Mouse (Mus musculus): ENCODE data around the gene Tns3. TPM values are rescaled to one million over a fixed set of nuclear protein-coding genes. Genes with fewer than 3 reads are reported as not detected.

Gene Tns3
- polyA plus RNA-seq, 1 experiment from 2014 or later = 58.1 TPM

DNA sequence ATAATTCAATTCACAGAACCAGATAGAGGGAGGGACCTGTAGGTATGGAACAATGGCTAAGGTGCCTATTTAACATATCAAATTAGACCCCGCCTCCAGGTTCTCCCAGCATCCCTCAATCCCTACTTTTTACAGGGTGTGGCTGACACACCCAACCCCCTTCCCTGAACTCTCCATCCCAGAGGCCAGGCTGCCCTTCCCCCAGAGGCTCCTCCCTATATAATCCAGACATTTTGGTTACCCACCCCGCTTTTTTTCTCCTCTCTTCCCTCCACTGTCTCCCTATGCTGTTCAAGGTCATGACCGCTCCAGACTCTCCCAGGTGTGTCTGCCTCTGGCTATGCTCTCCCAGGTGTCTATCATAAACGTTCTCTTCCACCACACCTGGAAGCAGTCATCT lies 7.4 kb upstream of the Tns3 start:
- Histone ChIP-seq H3K4me2 (ENCODE audit: low read depth, low read length) (no peak overlapping the region), H3K4me1 (replicated peaks; ENCODE audit: control insufficient read depth, insufficient read depth, low read length) (peaks cover 14% of the 10 kb centered on the region), H3K36me3 (ENCODE audit: control insufficient read depth, insufficient read depth, low read length) (no peaks in the 10 kb centered on the region), H3K27me3 (ENCODE audit: control insufficient read depth, insufficient read depth, low read depth, low read length) (no peaks in the 10 kb centered on the region), H3K27ac (ENCODE audit: low read length) (no peak overlapping the region), H3K4me3 (ENCODE audit: low read length) (no peak overlapping the region), H3K9ac (ENCODE audit: low read length) (no peak overlapping the region), H3K9me3 (ENCODE audit: control insufficient read depth, low read length) (no peaks in the 10 kb centered on the region)
- 84% methylated on average over 4 of the region's 4 CpGs for whole genome bisulfite sequencing
- ATAC-seq (ENCODE audit: low read depth) = no peak

DNA sequence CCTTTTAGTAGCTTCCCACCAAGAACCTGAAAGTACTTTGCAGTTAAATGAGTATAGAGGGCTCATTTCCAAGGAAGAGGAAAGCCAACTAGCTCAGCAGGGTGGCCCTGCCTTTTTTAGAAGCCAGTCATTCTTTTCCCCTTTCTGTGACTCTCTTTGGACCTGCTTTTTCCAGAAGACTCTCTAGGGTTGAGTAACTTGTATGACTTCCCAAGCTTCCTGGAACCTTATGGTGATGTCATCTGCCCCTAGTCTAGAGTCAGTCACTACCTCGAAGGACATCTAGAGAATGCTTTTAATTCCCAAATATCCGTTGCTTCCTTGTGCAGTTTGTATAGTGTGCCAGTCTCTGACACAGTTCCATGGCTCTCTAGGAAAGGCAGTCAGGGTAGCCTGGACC lies 4.8 kb upstream of the Tns3 start:
- WGBS = 80% methylated on average over 2 of the region's 2 CpGs

DNA sequence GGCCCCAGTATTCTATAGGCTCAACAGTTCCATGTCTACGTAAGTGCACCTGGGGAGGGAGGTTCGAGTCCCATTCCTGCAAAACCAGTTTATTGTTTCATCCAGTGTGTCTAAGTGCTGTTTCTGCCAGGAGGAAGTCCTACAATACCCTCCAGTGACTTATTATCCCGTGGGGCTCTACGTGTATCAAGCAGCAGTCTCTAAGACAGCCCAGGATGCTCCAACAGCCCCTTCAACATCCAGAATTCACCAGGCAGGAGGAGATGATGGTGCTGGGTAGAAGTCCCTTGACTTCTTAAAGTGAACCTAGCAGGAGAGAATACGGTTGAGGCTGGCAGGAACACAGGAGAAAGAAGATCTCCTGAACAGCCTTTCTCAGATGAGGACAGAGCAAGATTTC lies 462 bp upstream of the Tns3 start:
- peak overlapping the region; percentile 97 for H3K9ac ChIP-seq (ENCODE audit: low read length)
- H3K4me3 ChIP-seq (ENCODE audit: low read length) = peak overlapping the region; percentile 77
- H3K4me2 ChIP-seq (ENCODE audit: low read depth, low read length) = peak overlapping the region; percentile 75
- no peaks in the 10 kb centered on the region for H3K9me3 ChIP-seq (ENCODE audit: control insufficient read depth, low read length)
- 29% methylated on average over 5 of the region's 5 CpGs for WGBS
- H3K4me1 ChIP-seq (replicated peaks; ENCODE audit: control insufficient read depth, insufficient read depth, low read length) = peaks cover 27% of the 10 kb centered on the region
- no peaks in the 10 kb centered on the region for H3K27me3 ChIP-seq (ENCODE audit: control insufficient read depth, insufficient read depth, low read depth, low read length)
- H3K27ac ChIP-seq (ENCODE audit: low read length) = peak overlapping the region; percentile 94
- ATAC-seq (ENCODE audit: low read depth) = no peak
- no peaks in the 10 kb centered on the region for H3K36me3 ChIP-seq (ENCODE audit: control insufficient read depth, insufficient read depth, low read length)

More for the DNA sequence above, 4.8 kb upstream of the Tns3 start:
- Histone ChIP-seq H3K4me1 (replicated peaks; ENCODE audit: control insufficient read depth, insufficient read depth, low read length) (peaks cover 9% of the 10 kb centered on the region), H3K27ac (ENCODE audit: low read length) (no peak overlapping the region), H3K4me3 (ENCODE audit: low read length) (no peak overlapping the region), H3K36me3 (ENCODE audit: control insufficient read depth, insufficient read depth, low read length) (no peaks in the 10 kb centered on the region), H3K4me2 (ENCODE audit: low read depth, low read length) (no peak overlapping the region), H3K9ac (ENCODE audit: low read length) (no peak overlapping the region), H3K9me3 (ENCODE audit: control insufficient read depth, low read length) (no peaks in the 10 kb centered on the region), H3K27me3 (ENCODE audit: control insufficient read depth, insufficient read depth, low read depth, low read length) (no peaks in the 10 kb centered on the region)
- ATAC-seq (ENCODE audit: low read depth) = no peak

DNA sequence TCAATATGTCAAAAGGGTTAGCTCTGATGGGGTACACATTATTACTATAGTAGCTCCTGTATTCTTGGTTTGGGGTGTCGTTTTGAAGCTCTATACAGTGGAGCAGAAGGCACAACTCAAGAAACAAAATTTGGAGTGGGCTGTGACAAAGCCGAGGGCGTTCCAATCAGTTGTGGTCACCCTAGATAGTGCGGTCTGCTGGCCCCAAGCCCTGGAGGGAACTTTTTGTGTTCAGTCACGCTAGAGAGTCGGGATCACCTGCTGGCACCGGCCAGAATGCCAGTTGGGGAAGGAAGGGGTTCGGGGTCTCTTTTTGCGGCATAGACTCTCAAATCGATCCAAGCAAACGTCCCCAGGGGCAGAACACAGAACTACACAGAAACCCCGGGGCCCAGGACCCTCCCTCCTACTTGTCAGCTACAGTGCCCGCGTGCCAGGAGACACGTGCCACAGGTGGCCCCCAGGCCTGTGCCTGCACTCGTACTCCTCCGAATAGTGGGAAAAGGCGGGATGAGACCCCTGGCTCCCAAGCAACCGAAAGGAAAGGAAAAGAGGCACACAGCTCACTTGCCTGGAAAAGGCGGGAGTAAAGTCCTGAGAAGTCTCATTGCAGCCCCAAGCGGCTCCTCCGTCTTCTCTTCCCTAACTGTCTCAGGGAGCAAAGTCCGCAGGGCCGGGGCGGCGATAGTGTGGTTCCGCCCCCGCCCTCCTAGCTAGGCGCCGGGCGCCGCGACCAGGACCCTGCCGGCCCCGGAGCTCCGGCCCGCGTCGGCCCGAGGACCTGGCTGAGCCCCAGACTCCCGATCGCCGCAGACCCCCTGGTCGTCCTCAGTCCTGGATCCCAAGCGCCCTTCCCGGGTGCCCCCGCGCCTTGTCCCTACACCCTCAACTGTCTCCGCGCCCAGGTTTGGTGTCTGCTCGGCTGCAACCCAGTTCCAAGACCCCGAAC lies 617 bp downstream of the Tns3 start:
- H3K27me3 ChIP-seq (ENCODE audit: control insufficient read depth, insufficient read depth, low read depth, low read length) = no peaks in the 10 kb centered on the region
- peak; percentile 79 for ATAC-seq (ENCODE audit: low read depth)
- no peaks in the 10 kb centered on the region for H3K9me3 ChIP-seq (ENCODE audit: control insufficient read depth, low read length)
- peaks cover 35% of the 10 kb centered on the region for H3K4me1 ChIP-seq (replicated peaks; ENCODE audit: control insufficient read depth, insufficient read depth, low read length)
- H3K4me2 ChIP-seq (ENCODE audit: low read depth, low read length) = peak overlapping the region; percentile 75
- peak overlapping the region; percentile 77 for H3K4me3 ChIP-seq (ENCODE audit: low read length)
- H3K9ac ChIP-seq (ENCODE audit: low read length) = peak overlapping the region; percentile 97
- WGBS = under 1% methylated on average over 46 of the region's 52 CpGs
- H3K27ac ChIP-seq (ENCODE audit: low read length) = peak overlapping the region; percentile 94
- H3K36me3 ChIP-seq (ENCODE audit: control insufficient read depth, insufficient read depth, low read length) = no peaks in the 10 kb centered on the region

DNA sequence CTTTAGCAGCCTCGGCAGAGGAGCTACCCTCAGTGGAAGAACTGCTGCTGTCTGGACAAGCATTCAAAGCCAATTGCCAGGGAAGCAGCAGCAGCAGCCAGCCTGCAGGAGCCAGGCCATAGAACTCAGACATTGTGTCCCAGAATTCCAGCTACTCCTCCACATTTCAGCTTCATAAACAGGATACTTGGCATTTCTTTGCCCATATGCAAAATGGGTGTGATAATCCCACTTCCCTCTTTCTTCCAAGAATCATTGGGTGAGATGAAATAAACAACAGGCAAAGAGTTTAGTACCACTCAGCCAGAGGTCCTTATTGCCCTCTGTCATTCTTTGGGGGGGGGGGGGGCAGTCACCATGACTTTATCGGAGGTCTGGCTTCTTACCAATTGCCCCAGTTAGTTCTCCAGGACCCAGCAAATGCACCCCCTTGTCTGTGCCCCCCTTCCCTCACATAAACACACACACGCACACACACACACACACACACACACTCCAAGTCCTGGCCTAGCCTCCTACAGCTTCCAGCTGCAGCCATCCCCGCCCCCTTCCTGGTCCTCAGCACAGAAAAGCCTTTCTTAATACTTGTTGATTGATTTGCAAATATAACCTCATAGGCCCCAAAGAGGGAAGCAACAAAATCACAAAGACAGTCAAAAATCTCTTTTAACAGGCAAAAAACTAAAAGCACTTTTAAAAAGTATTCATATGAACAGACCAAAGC lies 1.5 kb downstream of the Tns3 start:
- H3K36me3 ChIP-seq (ENCODE audit: control insufficient read depth, insufficient read depth, low read length) = 0 out of 2 replicates have a peak, but pooled peaks cover 2% of the 10 kb centered on the region
- peak overlapping the region; percentile 94 for H3K27ac ChIP-seq (ENCODE audit: low read length)
- 20% methylated on average over 4 of the region's 4 CpGs for WGBS
- peak overlapping the region; percentile 75 for H3K4me2 ChIP-seq (ENCODE audit: low read depth, low read length)
- ATAC-seq (ENCODE audit: low read depth) = peak; percentile 72
- no peaks in the 10 kb centered on the region for H3K27me3 ChIP-seq (ENCODE audit: control insufficient read depth, insufficient read depth, low read depth, low read length)
- peak overlapping the region; percentile 77 for H3K4me3 ChIP-seq (ENCODE audit: low read length)
- peaks cover 35% of the 10 kb centered on the region for H3K4me1 ChIP-seq (replicated peaks; ENCODE audit: control insufficient read depth, insufficient read depth, low read length)
- peaks cover 3% of the 10 kb centered on the region; the same call in 1 of the 2 replicates for H3K9me3 ChIP-seq (ENCODE audit: control insufficient read depth, low read length)
- H3K9ac ChIP-seq (ENCODE audit: low read length) = peak overlapping the region; percentile 97

DNA sequence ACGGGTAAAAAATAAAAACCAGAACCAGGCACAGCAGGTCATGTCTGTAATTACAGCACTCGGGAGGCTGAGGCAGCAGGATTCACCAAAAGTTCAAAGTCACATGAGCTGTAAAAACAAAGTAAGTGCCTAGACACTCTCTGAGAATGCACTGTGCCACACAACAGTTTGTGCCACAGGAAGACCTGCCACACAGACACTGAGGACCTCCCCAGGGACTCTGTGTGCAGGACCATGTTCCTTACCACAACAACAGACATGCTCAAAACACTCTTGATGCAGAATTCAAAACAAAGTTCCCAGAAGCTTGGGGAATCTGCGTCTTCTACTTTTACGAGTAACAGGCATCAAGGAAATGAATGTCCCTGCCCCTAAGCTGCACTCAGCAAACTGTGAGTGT lies 3.4 kb downstream of the Tns3 start:
- H3K4me2 ChIP-seq (ENCODE audit: low read depth, low read length) = peak overlapping the region; percentile 12; the same call in 1 of the 2 replicates
- H3K4me1 ChIP-seq (replicated peaks; ENCODE audit: control insufficient read depth, insufficient read depth, low read length) = peaks cover 49% of the 10 kb centered on the region
- no peak for ATAC-seq (ENCODE audit: low read depth)

DNA sequence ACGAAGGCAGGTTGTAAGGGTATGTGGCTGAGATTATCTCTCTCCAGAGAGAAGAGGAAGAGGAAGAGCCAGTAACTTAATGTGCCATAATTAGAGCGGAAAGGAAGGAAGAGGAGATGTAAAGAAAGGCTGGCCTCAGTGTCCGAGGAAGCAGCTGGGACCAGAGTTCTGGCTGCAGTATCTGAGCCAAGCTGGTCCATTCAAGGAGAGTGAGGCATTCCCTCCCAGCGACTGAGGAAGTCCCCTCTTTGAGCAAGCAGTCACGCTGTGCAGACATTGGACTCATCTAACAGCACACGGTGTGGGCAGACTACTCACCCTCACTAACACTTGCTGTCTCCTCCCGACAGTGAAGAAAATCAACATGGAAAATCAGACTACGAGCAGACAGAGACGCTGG lies 4.5 kb downstream of the Tns3 start:
- 34% methylated on average over 9 of the region's 9 CpGs for WGBS
- Histone ChIP-seq H3K27ac (ENCODE audit: low read length) (peak overlapping the region; percentile 19), H3K27me3 (ENCODE audit: control insufficient read depth, insufficient read depth, low read depth, low read length) (no peaks in the 10 kb centered on the region), H3K4me3 (ENCODE audit: low read length) (peak overlapping the region; percentile 12; the same call in 1 of the 2 replicates), H3K36me3 (ENCODE audit: control insufficient read depth, insufficient read depth, low read length) (0 out of 2 replicates have a peak, but pooled peaks cover 2% of the 10 kb centered on the region), H3K4me2 (ENCODE audit: low read depth, low read length) (peak overlapping the region; percentile 33), H3K4me1 (replicated peaks; ENCODE audit: control insufficient read depth, insufficient read depth, low read length) (peaks cover 47% of the 10 kb centered on the region), H3K9me3 (ENCODE audit: control insufficient read depth, low read length) (peaks cover 3% of the 10 kb centered on the region; the same call in 1 of the 2 replicates), H3K9ac (ENCODE audit: low read length) (peak overlapping the region; percentile 32; the same call in 1 of the 2 replicates)
- ATAC-seq (ENCODE audit: low read depth) = peak; percentile 26; the same call in 1 of the 2 replicates

More for the DNA sequence above, 3.4 kb downstream of the Tns3 start:
- 60% methylated on average over 4 of the region's 4 CpGs for WGBS
- no peak overlapping the region for H3K9ac ChIP-seq (ENCODE audit: low read length)
- 0 out of 2 replicates have a peak, but pooled peaks cover 2% of the 10 kb centered on the region for H3K36me3 ChIP-seq (ENCODE audit: control insufficient read depth, insufficient read depth, low read length)
- peaks cover 3% of the 10 kb centered on the region; the same call in 1 of the 2 replicates for H3K9me3 ChIP-seq (ENCODE audit: control insufficient read depth, low read length)
- no peak overlapping the region for H3K4me3 ChIP-seq (ENCODE audit: low read length)
- no peak overlapping the region for H3K27ac ChIP-seq (ENCODE audit: low read length)
- no peaks in the 10 kb centered on the region for H3K27me3 ChIP-seq (ENCODE audit: control insufficient read depth, insufficient read depth, low read depth, low read length)

DNA sequence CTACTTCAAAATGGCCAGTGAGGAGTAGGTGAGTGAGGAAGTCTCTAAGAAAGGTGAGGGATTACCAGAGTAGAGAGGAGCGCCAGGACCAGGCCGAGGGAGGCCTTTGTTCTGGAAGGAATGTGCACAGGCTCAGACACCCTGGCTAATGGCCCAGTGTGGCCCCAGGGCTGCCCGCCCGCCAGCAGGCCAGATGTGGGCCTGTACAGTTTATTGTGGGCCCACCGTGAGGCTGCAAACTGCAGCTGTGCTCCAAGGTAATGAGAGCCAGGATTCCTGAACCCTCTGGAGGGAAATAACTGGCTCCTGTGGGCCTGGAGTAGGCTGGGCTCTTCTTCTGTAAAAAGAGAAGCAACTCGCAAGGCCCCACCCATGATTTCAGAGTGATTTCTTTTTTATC lies 5.3 kb downstream of the Tns3 start:
- Histone ChIP-seq H3K9me3 (ENCODE audit: control insufficient read depth, low read length) (peaks cover 3% of the 10 kb centered on the region; the same call in 1 of the 2 replicates), H3K27me3 (ENCODE audit: control insufficient read depth, insufficient read depth, low read depth, low read length) (no peaks in the 10 kb centered on the region), H3K27ac (ENCODE audit: low read length) (no peak overlapping the region), H3K4me1 (replicated peaks; ENCODE audit: control insufficient read depth, insufficient read depth, low read length) (peaks cover 51% of the 10 kb centered on the region), H3K4me3 (ENCODE audit: low read length) (no peak overlapping the region), H3K4me2 (ENCODE audit: low read depth, low read length) (no peak overlapping the region), H3K36me3 (ENCODE audit: control insufficient read depth, insufficient read depth, low read length) (0 out of 2 replicates have a peak, but pooled peaks cover 2% of the 10 kb centered on the region), H3K9ac (ENCODE audit: low read length) (no peak overlapping the region)
- WGBS = 58% methylated on average over 6 of the region's 6 CpGs
- ATAC-seq (ENCODE audit: low read depth) = no peak

DNA sequence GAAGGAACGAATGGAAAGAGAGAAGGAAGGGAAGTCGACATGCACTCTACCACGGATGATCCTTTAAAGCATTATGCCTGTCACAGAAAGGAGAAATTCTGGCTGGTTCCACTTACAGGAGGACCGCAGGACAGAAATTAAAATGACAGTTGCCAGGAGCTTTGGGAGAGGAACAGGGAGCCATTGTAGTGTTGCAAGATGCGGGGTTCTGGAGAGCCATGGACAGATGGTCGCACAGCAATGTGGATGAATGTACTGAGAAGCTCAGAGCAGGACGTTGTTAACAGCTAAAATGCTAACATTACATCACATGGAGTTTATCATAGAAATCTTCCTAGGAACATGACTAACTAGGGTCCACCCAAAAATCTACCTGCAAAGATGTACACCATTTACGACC lies 6.8 kb downstream of the Tns3 start:
- Histone ChIP-seq H3K27ac (ENCODE audit: low read length) (peak overlapping the region; percentile 56; the same call in 1 of the 2 replicates), H3K4me1 (replicated peaks; ENCODE audit: control insufficient read depth, insufficient read depth, low read length) (peaks cover 63% of the 10 kb centered on the region)
- no peak for ATAC-seq (ENCODE audit: low read depth)

More for the DNA sequence above, 6.8 kb downstream of the Tns3 start:
- Histone ChIP-seq H3K27me3 (ENCODE audit: control insufficient read depth, insufficient read depth, low read depth, low read length) (no peaks in the 10 kb centered on the region), H3K4me3 (ENCODE audit: low read length) (no peak overlapping the region), H3K9me3 (ENCODE audit: control insufficient read depth, low read length) (peaks cover 3% of the 10 kb centered on the region; the same call in 1 of the 2 replicates), H3K4me2 (ENCODE audit: low read depth, low read length) (no peak overlapping the region), H3K36me3 (ENCODE audit: control insufficient read depth, insufficient read depth, low read length) (0 out of 2 replicates have a peak, but pooled peaks cover 2% of the 10 kb centered on the region), H3K9ac (ENCODE audit: low read length) (no peak overlapping the region)
- WGBS = 83% methylated on average over 8 of the region's 8 CpGs
